Mouse (Mus musculus) left cerebral cortex, postnatal 4 days (tissue): Measurements from ENCODE around the gene Cdc42ep3. TPM values are rescaled to one million over a fixed set of nuclear protein-coding genes. Genes with fewer than 3 reads are reported as not detected.
A peak's percentile ranks its signal among the peaks of the same experiment; 100 is the strongest.

Experiments used
- DNase-seq: peaks from one replicate; pipeline ENCODE4 v3.0.0-alpha.2; 2022
- intact Hi-C: fragments of 180-260 bp; cut with DNase I; formaldehyde crosslinking; loops from one replicate; pipeline ENCODE4 v1.15.1; 2025
- total RNA-seq, 2 experiments: library from RNA; stranded (reverse); gene quantifications; 2 replicates each; pipeline ENCODE4 v1.2.3; 2021

Cdc42ep3 gene
- total RNA-seq, 2 experiments from 2014 or later = 43.4 to 53.3 TPM

DNA sequence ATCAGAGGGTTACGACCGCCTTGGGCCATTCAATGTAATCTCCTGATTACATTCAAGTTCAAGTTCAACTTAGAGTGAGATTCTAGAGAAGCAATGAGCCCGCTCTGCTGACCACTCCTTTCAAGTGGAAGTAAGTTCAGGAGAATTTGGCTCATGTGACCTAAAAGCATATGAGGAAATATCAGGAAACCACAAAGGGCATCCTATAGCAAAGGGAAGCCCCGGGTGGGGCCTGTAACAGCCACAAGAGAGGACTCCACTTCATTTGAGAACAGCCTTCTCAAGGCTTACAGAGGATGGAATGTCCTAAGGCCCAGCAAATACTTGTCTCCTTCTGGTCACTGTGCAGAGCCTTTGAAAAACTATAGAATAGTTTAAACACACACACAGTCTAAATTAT is 7.6 kb downstream of the Cdc42ep3 start:
- intact Hi-C loops = no loop called here
- DNase-seq = no peak

DNA sequence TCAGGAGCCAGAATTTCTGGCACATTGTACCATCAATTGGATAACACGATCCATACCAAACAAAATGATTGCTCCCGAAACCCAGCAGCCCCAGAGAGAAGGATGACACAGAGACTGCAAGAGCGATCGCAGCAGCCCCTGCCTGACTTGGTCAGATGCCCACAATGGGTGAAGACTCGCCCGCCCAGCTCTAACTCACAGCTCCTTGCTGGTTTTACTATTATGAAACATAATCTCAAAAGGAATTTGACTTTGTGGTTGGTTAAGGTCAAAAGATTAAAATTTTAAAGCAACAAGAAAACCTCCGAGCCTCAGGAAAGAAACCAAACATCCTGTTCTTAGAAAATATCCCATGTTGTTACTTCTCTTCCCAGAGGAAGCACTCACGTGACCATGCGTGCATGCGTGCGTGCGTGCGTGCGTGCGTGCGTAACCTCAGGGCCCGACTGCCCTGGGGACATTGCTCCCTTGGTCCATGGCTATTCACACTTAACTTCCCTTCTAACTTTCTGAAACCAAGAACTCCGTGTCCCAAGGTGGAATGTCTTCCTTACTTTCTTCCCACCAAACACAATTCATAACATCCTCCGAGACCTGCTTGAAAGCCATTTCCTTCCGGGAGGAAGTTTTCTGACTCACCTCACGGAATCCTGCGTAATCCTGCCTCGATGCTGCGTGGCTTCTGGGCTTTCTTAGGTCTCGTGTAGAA is 9.7 kb downstream of the Cdc42ep3 start:
- intact Hi-C loops = no loop called here
- no peak for DNase-seq

DNA sequence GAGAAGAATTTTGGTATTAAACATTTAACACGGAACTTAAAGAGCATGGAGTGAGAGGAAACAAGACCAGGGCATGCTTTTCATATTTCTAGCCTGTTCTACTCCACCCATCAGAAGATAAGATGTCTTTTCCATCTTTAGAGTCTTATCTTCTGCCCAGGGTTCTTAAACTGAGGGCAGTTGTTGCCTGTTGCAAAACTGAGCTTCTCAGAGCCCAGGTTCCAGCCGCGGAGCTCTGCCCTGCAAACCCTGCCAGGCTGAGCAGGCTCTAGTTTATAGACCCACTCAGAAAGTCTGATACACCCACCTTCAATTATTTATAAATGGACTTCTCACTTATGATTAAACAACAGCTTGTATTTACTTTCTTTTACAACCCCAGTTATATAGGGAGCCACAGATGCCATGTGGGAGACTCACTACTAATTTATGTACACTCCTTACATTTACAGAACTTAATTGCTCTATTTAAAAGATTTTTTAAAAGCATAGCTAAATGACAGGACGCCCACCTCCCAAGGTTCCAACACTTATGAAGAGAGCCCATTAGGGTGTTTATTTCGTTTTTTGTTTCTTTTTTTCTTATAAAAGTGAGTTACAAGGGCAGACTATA is 11.5 kb downstream of the Cdc42ep3 start:
- intact Hi-C loops = no loop called here
- no peak for DNase-seq

DNA sequence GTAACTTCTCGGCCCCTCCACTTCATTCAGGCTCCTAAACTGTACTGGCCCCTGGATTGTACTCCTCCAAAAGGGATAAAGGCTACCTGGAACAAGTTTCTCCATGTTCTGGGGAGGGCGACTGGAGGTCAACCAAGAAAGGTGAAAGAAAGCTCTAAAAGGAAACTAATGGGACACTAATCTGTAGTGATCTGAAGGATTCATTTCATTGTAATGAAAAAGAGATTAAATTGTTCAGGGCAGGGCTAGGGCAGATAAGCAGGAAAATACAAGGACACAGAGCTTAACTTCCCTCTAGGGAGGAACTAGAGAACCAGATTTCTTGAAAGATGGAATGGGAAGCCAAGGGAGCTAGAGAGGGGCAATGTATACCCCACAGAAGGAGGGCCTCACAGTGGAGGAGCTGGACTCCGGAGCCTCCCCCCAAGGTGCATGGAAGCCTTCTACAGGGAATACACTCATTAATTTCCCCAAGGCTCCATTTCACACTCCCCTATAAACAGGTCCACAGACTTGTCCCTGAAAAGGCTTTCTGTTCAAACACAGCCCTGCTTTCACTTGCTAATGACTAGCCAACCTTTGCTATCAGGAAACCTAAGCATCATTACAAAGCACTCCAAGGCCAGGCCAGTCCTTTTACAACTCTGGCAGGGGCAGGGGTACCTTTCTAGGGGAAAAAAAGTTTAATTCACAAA is 12.1 kb downstream of the Cdc42ep3 start:
- DNase-seq = no peak
- intact Hi-C loops = no loop called here

DNA sequence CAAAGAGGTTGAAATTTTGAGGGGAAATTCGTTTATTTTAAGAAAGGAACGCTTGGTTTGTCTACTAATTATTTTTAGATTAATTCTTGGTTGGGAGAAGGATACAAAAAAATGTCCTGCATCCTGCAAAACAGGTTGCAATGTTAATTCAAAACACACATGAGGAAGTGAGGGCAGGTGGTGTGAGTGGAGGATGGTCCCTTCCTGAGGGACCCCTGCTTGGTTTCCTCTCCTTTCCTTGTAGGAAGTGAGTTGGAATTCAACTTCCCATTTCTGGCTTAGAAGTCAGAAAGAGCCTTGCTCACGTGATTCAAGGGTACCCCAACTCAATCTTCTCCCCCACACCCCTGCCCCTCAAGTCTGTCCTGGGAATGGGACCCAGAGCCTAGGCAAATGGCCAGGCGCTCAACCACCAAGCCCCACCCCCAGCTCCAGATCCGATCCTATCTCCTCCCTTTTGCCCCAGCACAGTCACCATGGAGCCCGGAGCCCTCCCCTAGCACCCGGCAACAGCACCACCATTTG is 12.9 kb downstream of the Cdc42ep3 start:
- no peak for DNase-seq
- intact Hi-C loops = no loop called here

DNA sequence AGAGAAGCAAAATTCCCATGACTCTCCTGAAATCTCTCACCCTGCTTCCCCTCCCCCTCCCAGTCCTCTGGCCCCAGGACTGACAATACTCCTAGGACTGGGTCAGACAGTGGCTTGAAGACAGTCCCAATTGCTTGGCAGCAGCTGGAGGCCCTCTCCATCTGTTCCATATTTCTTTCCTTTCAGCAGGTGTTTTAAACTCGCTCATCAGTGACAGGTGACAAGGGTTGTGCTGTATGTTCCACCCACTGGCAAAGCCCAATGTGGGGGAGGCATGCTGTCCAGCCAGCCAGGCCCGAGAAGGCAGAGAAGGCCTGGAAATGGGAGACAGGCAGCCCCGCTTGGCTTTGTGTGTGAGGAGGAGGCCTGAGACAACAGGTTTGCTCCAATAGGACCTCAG is 17.4 kb downstream of the Cdc42ep3 start:
- no peak for DNase-seq
- intact Hi-C loops = no loop called here

DNA sequence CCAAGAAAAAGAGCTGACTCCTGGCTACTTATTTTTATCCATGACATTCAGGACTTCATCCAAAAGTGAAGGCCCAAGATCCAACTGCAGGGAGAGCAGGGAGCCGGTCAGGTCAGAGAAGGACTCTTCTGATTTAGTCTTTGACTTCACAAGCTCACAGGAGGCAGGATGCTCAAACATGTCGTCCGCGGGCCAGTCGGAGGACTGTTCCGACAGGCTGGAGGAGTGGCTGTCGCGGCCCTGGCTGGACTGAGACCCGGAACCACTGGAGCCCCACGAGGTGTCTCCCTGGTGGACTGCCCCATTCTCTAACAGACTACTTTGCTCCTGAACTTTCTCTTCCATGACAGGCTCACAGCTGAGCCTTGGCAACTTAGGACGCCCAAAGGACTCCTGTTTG is 20.2 kb downstream of the Cdc42ep3 start:
- no peak for DNase-seq
- intact Hi-C loops = no loop called here

DNA sequence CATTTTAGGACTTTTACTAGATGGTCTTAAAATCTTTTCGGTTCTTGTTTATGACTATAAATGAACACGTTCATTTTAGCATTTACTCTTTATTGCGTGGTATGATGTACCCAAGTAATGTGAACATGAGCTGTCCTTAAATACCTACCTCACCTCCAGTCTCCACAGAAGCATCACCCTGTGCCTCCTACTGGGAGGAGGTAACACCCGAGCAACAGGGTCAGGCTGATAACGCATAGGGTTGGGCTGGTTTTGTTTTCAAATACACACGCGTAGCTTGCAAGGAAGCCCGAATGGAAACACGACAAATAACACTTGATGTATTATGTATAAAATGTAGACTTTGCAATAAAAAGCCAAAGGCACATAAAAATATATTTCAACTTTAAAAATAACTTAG is 21.2 kb downstream of the Cdc42ep3 start:
- no peak for DNase-seq
- intact Hi-C loops = no loop called here

DNA sequence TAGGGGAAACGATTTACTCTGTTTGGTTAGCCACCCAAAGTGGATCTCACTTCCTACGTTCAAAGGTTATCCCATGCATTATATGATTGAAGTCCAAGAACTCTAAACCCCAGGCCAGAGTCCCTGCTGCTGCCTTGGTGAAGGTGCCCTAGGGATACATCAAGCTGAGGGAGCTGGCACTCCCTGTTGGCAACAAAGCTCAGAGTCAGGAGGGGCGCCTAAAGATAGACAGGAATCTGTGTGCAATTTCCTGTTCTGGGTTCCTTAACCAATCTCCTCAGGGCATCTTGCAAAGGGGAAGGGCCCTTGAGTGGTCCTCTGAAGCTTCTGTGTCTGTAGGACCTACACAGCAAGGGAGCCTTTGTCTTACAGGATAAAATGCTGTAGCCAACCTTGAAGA is 22.0 kb downstream of the Cdc42ep3 start:
- DNase-seq = no peak
- intact Hi-C loops = no loop called here

DNA sequence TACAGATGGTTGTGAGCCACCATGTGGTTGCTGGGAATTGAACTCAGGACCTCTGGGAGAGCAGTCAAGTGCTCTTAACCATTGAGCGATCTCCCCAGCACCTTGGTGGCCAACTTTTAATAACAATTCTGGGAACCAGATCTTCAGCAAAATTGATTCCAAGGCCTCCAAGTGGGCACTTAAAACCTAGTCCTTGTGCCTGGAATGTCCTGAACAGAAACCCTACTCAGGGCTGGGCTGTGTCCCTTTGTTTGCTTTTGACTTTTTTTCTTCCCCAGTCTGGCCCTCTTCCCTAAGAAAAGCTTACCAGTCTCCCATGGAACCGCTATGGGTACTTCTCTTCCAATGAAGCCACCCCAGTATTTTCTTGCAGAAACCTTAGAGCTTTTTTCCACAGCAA is 24.5 kb downstream of the Cdc42ep3 start:
- intact Hi-C loops = no loop called here
- no peak for DNase-seq

DNA sequence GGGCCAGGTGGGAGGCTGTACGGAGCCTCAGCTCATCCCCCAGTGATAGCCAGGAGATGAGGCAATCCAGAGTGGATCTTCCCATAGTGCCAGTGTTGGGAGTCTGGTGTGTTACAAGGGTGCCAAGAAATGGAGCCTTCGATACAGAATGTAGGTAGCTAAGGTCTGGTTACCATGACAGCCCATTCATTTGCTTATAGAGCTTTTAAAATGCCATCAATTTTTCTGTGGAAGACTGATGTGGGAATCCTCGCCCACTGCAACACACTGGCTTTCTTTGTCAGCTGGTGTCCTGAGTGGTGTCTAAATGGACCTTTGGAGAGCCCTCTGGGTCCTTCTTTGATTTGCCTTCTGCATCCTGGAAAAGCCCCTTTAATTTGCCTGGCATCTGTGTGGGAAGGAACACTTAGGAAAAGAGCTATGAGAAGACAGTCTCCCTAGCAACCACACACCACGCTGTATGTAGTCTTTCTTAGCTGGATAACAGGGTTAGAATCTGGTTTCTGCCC is 28.0 kb downstream of the Cdc42ep3 start:
- no peak for DNase-seq
- intact Hi-C loops = no loop called here

DNA sequence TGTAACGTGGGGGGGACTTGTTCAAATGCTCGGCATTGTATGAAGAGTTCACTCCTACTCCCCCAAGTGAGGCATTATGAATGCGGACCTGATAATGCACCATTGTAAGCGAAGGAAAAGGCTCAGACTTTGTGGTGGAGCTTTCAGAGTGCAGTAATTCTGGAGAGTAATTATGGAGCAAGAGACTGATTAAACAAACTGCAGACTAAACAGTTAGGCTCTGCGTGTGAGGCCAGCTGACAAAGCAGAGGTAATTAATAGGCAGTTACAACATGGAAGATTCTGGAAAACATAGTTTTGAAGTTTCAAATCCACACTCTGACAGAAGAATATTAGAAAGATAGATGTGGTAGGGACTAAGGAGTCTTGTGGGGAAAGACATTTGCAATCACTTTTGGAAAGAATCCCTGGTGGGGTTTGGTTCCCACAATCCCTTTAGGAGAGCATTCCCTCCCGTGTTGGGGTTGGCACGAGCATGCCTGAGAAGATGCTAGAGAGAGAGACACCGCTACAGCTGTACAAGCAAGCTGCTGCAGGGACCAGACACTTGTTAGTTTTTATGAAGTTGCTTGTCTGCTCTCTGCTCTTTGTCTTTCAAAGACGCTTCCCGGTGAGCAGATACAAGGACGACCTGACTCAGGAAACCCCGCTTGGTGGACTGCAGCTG is 37.7 kb downstream of the Cdc42ep3 start:
- intact Hi-C loops = no loop called here
- no peak for DNase-seq

DNA sequence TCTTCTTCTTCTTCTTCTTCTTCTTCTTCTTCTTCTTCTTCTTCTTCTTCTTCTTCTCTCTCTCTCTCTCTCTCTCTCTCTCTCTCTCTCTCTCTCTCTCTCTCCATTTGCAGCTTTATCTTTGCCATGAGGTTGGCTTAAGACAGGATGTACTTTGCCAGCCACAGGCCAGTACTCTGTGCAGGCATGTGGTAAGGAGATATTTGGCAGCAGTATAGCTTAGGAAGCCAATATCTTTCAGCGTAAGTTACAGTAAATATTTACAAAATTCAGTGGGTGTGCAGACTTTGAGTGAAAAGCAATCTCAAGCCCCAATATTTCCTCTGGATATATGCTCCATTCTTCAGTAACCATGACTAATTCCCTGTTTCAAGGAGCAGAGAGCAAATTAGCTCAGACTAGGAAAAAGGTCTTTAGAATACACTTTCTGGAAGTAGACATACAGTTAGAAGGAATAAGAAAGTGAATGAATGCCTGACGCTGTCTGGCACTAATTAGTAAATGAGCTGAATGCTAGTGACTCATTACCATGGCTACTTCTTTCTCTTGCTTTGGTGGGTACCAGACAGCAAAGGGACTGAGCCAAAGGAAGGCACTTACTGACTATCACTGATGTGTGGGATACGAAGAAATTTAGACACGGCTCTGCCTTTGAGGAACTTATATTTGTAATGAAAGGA is 39.3 kb downstream of the Cdc42ep3 start:
- intact Hi-C loops = no loop called here
- DNase-seq = no peak

DNA sequence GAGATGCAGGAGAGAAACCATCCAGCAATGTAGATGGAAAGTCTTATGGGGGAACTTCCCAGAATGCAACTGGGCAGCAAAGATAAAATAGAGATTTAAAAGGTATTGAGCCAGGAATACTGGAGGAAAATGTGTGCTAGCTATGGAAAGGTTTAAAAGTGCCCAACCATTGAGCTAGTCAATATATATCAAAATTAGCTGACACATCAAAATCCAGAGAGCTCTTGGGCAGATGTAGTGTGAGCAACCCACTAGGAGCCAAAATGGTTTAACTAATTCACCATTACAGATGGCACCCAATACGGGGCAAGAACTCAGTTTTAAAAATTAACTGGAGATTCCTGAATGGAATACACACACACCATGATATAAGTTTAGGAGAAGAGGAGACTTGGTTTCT is 44.4 kb downstream of the Cdc42ep3 start:
- no peak for DNase-seq
- intact Hi-C loops = no loop called here

DNA sequence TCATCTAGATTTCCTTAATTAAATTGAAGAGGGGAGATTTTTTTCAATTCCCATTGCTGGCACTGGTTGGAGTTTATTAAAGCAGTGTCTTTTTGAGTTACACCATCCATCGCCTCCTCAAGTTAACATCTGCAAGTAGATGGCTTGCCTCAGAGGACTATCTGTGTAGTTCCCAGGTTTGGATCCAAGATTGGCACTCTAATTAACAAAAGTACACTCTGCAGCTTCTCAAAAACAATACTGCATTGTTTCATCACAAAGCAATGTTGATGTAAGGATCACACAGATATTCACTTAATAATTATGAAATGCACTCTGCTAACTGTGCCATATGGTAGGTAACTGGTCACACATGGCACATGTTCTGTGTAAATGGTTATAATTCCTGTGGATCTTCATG is 45.4 kb downstream of the Cdc42ep3 start:
- DNase-seq = no peak
- intact Hi-C loops = no loop called here

DNA sequence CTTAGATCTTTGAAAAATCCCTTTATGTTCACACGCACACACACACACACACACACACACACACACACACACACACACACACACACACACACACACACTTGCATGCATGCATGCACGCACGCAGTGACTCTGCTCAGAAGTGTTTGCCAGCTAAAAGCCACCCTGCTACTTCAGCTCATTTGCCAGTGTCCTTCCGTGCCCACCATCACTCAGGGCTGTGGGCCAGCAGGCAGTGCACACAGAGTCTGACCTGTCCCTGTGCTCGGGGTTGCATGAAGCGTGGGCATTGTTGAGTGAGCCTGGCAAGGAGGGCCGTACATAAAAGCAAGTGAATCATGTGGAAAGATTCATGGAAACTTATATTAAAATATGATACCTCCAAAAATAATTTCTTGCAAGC is 49.2 kb downstream of the Cdc42ep3 start:
- intact Hi-C loops = no loop called here

DNA sequence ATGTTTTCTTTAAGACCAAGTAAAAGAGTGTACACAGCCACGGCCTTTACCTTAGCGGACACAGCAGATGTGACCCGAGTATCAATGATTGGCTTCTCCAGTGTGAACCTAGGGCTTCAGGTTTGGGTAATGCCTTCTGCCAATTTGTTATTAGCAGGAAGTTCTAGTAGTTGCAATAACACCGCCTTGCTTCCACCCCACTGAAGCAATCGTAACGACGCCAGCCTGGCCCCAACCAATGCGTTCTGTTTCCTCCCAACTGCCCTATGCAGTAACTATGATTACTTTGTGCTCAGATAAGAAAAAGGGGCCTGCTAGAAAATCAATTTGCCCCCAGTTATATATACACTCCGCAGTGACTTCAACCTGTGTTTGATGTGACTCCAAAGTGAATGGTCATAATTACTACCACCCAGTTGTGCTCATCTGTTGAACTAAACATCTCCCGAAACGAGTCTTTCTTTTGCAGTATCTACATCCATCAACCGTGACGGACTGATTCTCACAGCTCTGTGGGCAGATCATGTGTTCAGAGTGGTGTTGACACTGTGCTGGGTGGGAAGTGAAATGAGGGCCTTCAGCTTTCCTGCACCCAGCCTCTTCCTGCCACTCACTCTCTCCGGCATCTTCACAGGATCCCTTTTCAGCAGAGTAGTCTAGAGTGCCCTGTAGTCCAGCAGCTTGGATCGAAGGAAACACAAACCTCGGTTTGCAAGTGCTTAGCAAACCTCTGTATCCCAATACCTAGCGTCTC is 51.0 kb downstream of the Cdc42ep3 start:
- intact Hi-C loops = no loop called here
- no peak for DNase-seq

More for the DNA sequence above, 49.2 kb downstream of the Cdc42ep3 start:
- DNase-seq = peak; percentile 67

DNA sequence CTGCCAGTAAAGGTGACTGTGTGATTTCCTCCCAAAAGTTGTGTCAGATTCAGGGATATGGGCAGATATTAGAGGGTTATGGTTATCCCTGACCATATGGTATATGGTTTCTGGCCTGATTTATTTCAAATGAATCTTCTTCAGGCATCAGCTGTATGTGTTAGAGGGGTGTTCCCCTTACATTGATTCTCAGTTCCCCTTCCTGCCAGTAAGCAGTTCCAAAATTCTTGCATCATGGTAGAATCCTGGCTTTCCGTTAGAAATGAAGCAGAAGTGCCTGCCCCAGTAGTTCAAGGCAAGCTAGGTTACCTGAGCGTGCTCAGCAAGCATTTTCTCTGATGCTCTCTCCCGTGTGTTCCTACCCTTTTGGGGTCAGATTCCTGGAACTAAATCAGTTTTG is 51.7 kb downstream of the Cdc42ep3 start:
- no peak for DNase-seq
- intact Hi-C loops = no loop called here

DNA sequence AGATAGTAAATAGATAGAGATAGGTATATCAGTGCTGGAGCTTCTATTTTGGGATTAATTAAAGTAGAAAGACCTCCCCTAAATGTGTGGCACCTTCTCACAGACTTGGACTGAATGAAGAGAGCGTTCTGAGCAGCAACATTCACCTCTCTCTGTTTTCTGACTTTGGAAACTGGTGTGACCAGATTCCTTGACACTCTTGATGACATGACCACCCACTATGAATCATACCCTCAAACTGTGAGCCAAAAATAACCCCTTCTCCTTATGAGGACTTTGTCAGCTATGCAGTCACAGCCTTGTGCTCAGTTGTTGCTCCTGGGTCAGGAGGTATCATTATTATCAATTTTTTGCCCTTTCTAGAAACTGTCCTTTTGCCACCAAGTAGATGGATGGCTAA is 55.0 kb downstream of the Cdc42ep3 start:
- intact Hi-C loops = no loop called here
- no peak for DNase-seq

DNA sequence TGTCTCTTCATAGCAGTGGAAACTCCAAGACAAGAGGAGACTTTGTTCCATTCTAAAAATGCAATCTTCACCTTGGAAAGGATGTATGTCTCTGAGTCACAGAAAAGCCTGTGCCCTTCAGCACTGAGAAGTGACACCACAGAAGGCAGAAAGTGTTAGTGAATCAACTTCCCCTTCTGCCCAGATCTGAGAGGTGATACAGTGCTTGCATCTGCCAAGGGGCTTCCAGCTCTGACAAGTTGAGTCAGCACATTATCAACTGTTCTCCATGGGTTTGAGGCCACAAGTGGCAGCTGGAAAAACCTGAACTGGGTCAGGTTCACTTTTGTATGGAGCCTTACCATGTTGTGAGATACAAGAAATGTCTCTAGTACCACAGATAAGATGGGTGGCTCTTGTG is 55.9 kb downstream of the Cdc42ep3 start:
- DNase-seq = no peak
- intact Hi-C loops = no loop called here
